Mouse (Mus musculus) C2C12 (cell line): ENCODE results near the gene Mettl23. TPM values are rescaled to one million over a fixed set of nuclear protein-coding genes. Genes with fewer than 3 reads are reported as not detected.
A peak's percentile ranks its signal among the peaks of the same experiment; 100 is the strongest.

Experiments used
- H3K27me3 ChIP-seq: one replicate; pipeline ENCODE4 v1.6.1; 2011; ENCODE audit not compliant: control insufficient read depth, insufficient read depth, insufficient read length
- H3K36me3 ChIP-seq: one replicate; pipeline ENCODE4 v1.6.1; 2011; ENCODE audit not compliant: control insufficient read depth, insufficient read depth
- H3K4me3 ChIP-seq: one replicate; pipeline ENCODE4 v1.5.1; 2011; ENCODE audit warnings: mild to moderate bottlenecking, control low read depth; ENCODE audit not compliant: poor library complexity, insufficient read depth, severe bottlenecking
- H3K79me2 ChIP-seq: one replicate; pipeline ENCODE4 v1.6.1; 2011; ENCODE audit not compliant: control insufficient read depth, insufficient read depth
- H3K79me3 ChIP-seq: one replicate; pipeline ENCODE4 v1.6.1; 2011; ENCODE audit warnings: low read depth, control low read depth
- H3ac ChIP-seq: one replicate; pipeline ENCODE3; 2011; ENCODE audit warnings: low read depth; ENCODE audit not compliant: control insufficient read depth, insufficient read length
- CEBPB ChIP-seq: IDR thresholded peaks from one replicate; pipeline ENCODE4 v1.6.1; 2011; ENCODE audit warnings: low read depth, mild to moderate bottlenecking, control low read depth, moderate library complexity
- CTCF ChIP-seq: IDR thresholded peaks from one replicate; pipeline ENCODE4 v1.5.1; 2011; ENCODE audit not compliant: control insufficient read depth, insufficient read depth, insufficient read length
- FOSL1 ChIP-seq: IDR thresholded peaks from one replicate; pipeline ENCODE4 v1.8.0; 2011; ENCODE audit warnings: mild to moderate bottlenecking, low read length; ENCODE audit not compliant: poor library complexity, insufficient read depth, severe bottlenecking
- MAX ChIP-seq: IDR thresholded peaks from one replicate; pipeline ENCODE4 v1.6.1; 2011; ENCODE audit warnings: mild to moderate bottlenecking, control low read depth
- MYOD1 ChIP-seq: IDR thresholded peaks from one replicate; pipeline ENCODE4 v1.6.1; 2011; ENCODE audit warnings: low read depth; ENCODE audit not compliant: control insufficient read depth, insufficient read length
- MYOG ChIP-seq: IDR thresholded peaks from one replicate; pipeline ENCODE4 v1.6.1; 2011; ENCODE audit not compliant: control insufficient read depth, insufficient read length; ENCODE audit errors: extremely low read depth
- USF1 ChIP-seq: IDR thresholded peaks from one replicate; pipeline ENCODE4 v1.6.1; 2011; ENCODE audit warnings: low read depth, mild to moderate bottlenecking, control low read depth, moderate library complexity
- polyA plus RNA-seq: library from polyadenylated mRNA; unstranded; fragments of >200 nt; fragmentation: generic; extraction: Trizol; gene quantifications from one replicate; pipeline ENCODE4 v1.2.1, GENCODE M21; 2012; ENCODE audit warnings: missing spikeins

Gene Mettl23
- polyA plus RNA-seq, 1 experiment: 15.1 TPM

DNA sequence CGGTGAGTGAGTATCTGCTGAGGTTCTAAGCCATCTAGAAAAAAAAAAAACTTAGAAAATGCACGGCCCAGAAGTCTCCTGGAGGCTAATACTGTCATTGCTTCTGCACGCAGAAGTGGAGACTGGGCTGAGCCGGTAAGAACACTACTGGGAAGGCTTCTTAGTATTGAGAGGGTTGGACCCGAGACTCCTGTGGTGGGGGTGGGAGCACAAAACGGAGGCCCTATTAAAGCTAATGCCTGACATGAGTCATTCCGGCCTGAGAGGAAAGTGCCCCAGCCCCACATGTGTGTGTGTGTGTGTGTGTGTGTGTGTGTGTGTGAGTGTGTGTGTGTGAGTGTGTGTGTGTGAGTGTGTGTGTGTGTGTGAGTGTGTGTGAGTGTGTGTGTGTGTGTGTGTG, 36.0 kb upstream of the Mettl23 start:
- peaks cover 33% of the 10 kb centered on the region for H3K36me3 ChIP-seq
- H3K4me3 ChIP-seq: no peak overlapping the region
- no peak for TF ChIP-seq FOSL1
- TF ChIP-seq MYOD1: no peak
- TF ChIP-seq CTCF: no peak
- no peak for TF ChIP-seq CEBPB
- TF ChIP-seq MAX: no peak
- TF ChIP-seq MYOG: no peak
- TF ChIP-seq USF1: no peak
- no peaks in the 10 kb centered on the region for H3K27me3 ChIP-seq
- no peaks in the 10 kb centered on the region for H3K79me2 ChIP-seq
- H3K79me3 ChIP-seq: no peaks in the 10 kb centered on the region
- H3ac ChIP-seq: no peak overlapping the region

DNA sequence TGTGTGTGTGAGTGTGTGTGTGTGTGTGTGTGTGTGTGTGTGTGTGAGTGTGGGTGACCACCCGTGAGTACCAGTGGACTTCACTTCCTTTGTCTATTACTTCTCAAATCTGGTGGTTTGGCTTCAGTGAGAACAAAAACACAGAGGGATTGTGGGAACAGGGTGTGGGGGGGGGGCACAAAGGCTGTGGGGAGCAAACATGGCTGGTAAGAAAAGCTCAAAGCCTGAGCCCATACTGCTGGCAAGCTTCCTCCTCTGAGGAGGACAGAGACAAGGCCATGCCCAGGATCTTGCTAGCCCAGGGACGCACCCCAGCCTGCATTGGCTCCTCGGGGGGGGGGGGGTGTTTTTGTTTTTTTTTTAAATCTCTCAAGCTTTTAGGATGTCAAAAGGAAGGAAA, 35.6 kb upstream of the Mettl23 start:
- H3K27me3 ChIP-seq: no peaks in the 10 kb centered on the region
- no peak for TF ChIP-seq MYOD1
- no peak for TF ChIP-seq CEBPB
- no peak for TF ChIP-seq CTCF
- TF ChIP-seq USF1: no peak
- TF ChIP-seq FOSL1: no peak
- TF ChIP-seq MAX: no peak
- no peak for TF ChIP-seq MYOG
- H3ac ChIP-seq: no peak overlapping the region
- H3K4me3 ChIP-seq: no peak overlapping the region
- H3K36me3 ChIP-seq: peaks cover 33% of the 10 kb centered on the region
- H3K79me3 ChIP-seq: no peaks in the 10 kb centered on the region
- H3K79me2 ChIP-seq: no peaks in the 10 kb centered on the region

DNA sequence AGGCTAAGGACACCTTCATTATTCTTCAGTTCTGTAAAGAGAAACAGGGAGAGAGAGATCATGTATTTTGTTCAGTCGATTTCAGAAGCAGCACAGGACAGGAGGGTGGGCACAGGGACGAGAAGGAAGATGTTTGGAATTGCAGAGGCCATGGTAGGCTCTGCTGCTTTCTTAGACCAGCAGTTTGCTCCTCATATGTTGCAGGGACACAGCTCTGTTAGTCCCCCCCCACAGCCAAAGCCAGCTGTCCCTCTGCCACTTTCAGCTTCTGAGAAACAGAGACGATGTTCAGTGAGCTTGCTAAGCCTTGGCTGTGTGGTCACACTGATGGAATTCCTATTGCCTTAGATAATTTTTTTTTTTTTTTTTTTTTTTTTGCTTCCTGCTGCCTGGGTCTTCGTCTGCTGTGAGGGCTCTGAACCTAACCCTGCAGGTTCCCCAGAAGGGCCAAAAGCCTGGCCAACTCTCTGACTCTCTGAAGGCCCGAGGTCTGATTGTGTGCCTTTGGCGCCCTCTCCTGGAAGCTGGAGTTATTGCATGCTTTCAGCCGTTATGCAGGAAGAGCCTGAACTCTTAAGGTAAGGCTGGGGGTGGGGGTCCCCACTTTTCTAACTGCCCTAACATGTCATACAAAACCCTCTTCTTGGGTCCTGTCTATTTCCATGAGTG, 35.0 kb upstream of the Mettl23 start:
- no peaks in the 10 kb centered on the region for H3K79me3 ChIP-seq
- H3ac ChIP-seq: no peak overlapping the region
- H3K79me2 ChIP-seq: no peaks in the 10 kb centered on the region
- H3K27me3 ChIP-seq: no peaks in the 10 kb centered on the region
- H3K4me3 ChIP-seq: no peak overlapping the region
- no peak for TF ChIP-seq FOSL1
- TF ChIP-seq CEBPB: no peak
- no peak for TF ChIP-seq USF1
- TF ChIP-seq MYOG: no peak
- no peak for TF ChIP-seq MAX
- TF ChIP-seq MYOD1: peak; percentile 22
- TF ChIP-seq CTCF: peak; percentile 46
- H3K36me3 ChIP-seq: peaks cover 29% of the 10 kb centered on the region

DNA sequence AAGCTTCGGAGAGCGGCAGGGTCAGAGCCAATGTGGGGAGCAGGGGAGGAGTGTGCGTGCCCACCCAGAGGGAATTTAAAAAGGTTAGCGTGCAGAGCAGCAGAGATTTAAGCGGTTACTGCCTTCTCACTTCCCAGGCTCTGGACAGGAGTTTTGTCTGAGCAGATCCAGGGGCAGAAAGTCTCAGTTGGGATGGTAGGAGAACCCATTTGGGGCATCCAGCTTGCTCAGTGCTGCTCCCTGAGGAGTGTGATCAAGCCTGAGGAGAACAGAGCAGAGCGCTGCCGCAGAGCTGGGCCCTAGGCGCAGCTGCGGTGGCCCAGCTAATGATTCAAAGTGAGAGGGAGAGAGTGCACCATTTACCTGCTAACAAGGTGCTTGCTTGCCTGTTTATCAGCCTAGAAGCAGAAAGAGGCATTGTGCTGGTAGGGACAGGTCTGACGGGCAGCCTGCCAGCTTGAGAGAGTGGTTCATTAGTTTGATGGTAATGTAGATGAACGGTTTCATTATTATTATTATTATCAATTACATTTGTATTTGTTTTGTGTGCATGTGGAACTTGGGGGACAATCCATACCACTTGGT, 34.2 kb upstream of the Mettl23 start:
- Histone ChIP-seq H3K79me2 (no peaks in the 10 kb centered on the region), H3K36me3 (peaks cover 34% of the 10 kb centered on the region), H3K4me3 (no peak overlapping the region), H3K27me3 (no peaks in the 10 kb centered on the region), H3K79me3 (no peaks in the 10 kb centered on the region), H3ac (no peak overlapping the region)
- TF ChIP-seq MYOG (no peak), MAX (no peak), CTCF (no peak), MYOD1 (no peak), USF1 (no peak), FOSL1 (no peak), CEBPB (no peak)

DNA sequence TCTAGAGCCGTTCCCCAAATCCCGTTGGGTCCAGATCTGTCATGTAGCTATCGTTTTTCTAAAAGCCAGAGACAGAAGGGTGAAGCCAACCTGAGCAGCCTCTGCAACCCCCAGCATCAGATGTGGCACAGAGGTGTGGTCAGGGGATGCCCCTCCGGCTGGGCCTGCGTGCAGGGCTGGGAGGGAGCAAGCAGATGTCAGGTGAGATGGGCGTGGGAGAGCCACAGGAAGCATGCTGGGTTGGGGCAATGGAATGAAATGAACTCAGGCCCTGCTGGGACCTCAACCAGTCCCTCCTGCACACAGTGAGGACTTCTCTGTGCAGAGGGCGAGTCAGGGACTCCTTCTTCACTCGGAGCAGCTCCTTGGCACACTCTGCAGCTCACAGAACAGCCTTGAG, 33.6 kb upstream of the Mettl23 start:
- H3K4me3 ChIP-seq: no peak overlapping the region
- no peak overlapping the region for H3ac ChIP-seq
- peaks cover 2% of the 10 kb centered on the region for H3K79me2 ChIP-seq
- peaks cover 35% of the 10 kb centered on the region for H3K36me3 ChIP-seq
- H3K79me3 ChIP-seq: no peaks in the 10 kb centered on the region
- no peaks in the 10 kb centered on the region for H3K27me3 ChIP-seq
- TF ChIP-seq CTCF (no peak), MAX (no peak), MYOG (no peak)

DNA sequence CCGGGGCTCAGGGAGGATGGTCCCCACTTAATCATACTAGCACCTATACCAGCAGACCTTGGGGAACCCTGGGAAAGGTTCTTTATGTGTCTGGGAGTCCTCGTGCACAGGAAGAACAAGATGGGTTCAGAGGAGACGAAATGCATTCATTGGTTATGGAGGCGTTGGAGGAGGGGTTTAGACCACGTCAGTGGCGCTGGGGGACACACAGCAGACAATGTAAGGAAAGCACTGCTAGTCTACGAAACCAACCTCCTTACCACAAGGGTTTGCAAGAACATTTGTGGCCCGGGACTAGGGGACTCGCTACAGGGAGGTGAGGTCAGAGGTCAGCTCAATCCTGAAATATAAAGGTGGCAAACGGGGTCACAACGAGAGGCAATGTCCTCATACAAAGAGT, 32.5 kb upstream of the Mettl23 start:
- TF ChIP-seq MYOG: no peak
- no peak for TF ChIP-seq FOSL1
- no peak for TF ChIP-seq MYOD1
- no peak for TF ChIP-seq CTCF
- no peak for TF ChIP-seq CEBPB
- no peak for TF ChIP-seq USF1
- no peak for TF ChIP-seq MAX
- no peak overlapping the region for H3K4me3 ChIP-seq
- peaks cover 12% of the 10 kb centered on the region for H3K79me2 ChIP-seq
- H3K36me3 ChIP-seq: peaks cover 35% of the 10 kb centered on the region
- H3K79me3 ChIP-seq: peaks cover 1% of the 10 kb centered on the region
- no peaks in the 10 kb centered on the region for H3K27me3 ChIP-seq
- no peak overlapping the region for H3ac ChIP-seq
